Mouse (Mus musculus) liver, adult 2 months (tissue): ENCODE results near the gene Phf13. TPM values are rescaled to one million over a fixed set of nuclear protein-coding genes. Genes with fewer than 3 reads are reported as not detected.

Experiments
- DNase-seq: peaks from one replicate; pipeline ENCODE4 v3.0.0-alpha.2; 2011; ENCODE audit warnings: low read depth, low spot score; ENCODE audit errors: extremely low read depth
- H3K27ac ChIP-seq: fragments of 200-500 bp; replicated peaks from 2 replicates; pipeline ENCODE4 v1.5.1; 2012; ENCODE audit warnings: low read depth, mild to moderate bottlenecking, control low read depth, inconsistent platforms, low read length; ENCODE audit not compliant: insufficient read depth
- H3K27me3 ChIP-seq: fragments of 200-500 bp; 2 replicates; pipeline ENCODE4 v1.6.1; 2012; ENCODE audit warnings: mild to moderate bottlenecking, moderate library complexity, low read length, inconsistent platforms; ENCODE audit not compliant: control insufficient read depth, insufficient read depth
- H3K36me3 ChIP-seq: fragments of 200-500 bp; 2 replicates; pipeline ENCODE4 v1.6.1; 2012; ENCODE audit warnings: low read length, inconsistent platforms; ENCODE audit not compliant: control insufficient read depth, insufficient read depth
- H3K4me1 ChIP-seq: fragments of 200-500 bp; 2 replicates; pipeline ENCODE4 v1.6.1; 2011; ENCODE audit warnings: low read length; ENCODE audit not compliant: control insufficient read depth, insufficient read depth
- H3K4me3 ChIP-seq: fragments of 200-500 bp; 2 replicates; pipeline ENCODE4 v1.5.1; 2011; ENCODE audit warnings: low read depth, mild to moderate bottlenecking, control low read depth, low read length, moderate library complexity; ENCODE audit not compliant: insufficient read depth
- H3K79me2 ChIP-seq: fragments of 200-500 bp; 2 replicates; pipeline ENCODE4 v1.6.1; 2012; ENCODE audit warnings: inconsistent platforms, mild to moderate bottlenecking, low read length, moderate library complexity; ENCODE audit not compliant: control insufficient read depth, insufficient read depth
- H3K9ac ChIP-seq: fragments of 200-500 bp; 2 replicates; pipeline ENCODE4 v1.6.1; 2012; ENCODE audit warnings: low read depth, mild to moderate bottlenecking, control low read depth, inconsistent platforms, low read length
- CTCF ChIP-seq: fragments of 200-500 bp; IDR thresholded peaks from 2 replicates; pipeline ENCODE4 v1.5.1; 2011; ENCODE audit warnings: low read depth, low read length, control low read depth
- POLR2A ChIP-seq: fragments of 200-500 bp; IDR thresholded peaks from 2 replicates; pipeline ENCODE4 v1.6.1; 2011; ENCODE audit warnings: low read length, control low read depth; ENCODE audit not compliant: insufficient read depth; ENCODE audit errors: extremely low read depth
- WGBS: fragments of 180-500 bp; shearing (Covaris S2); methylation state at CpG from one replicate; pipeline ENCODE4 v1.1.7; 2018; 5-methylcytosine and 5-hydroxymethylcytosine counted together
- polyA plus RNA-seq: library from polyadenylated mRNA; depleted of rRNA; stranded (reverse); fragments of >200 nt; gene quantifications from 2 replicates; pipeline ENCODE4 v1.2.3, GENCODE M21; 2012
- total RNA-seq: library from RNA; depleted of rRNA; stranded (reverse); fragments of >200 nt; gene quantifications from 2 replicates; pipeline ENCODE4 v1.2.3, GENCODE M21; 2014

Phf13 gene
- total and polyA plus RNA-seq, 2 experiments, result 1.3 to 2.7 TPM

GRCm38 (mm10) chr4:151983560-151983959 is 12.5 kb downstream of the Phf13 start:
- no peak overlapping the region for H3K9ac ChIP-seq
- no peak for DNase-seq
- peaks cover 4% of the 10 kb centered on the region for H3K4me1 ChIP-seq

GRCm38 (mm10) chr4:151983043-151983442 is 13.0 kb downstream of the Phf13 start:
- WGBS, result 88% methylated on average over 17 of the region's 17 CpGs
- H3K27me3 ChIP-seq, result no peaks in the 10 kb centered on the region
- no peaks in the 10 kb centered on the region; the same call in 1 of the 2 replicates for H3K36me3 ChIP-seq
- H3K79me2 ChIP-seq, result peaks cover 2% of the 10 kb centered on the region; the same call in 1 of the 2 replicates
- no peak overlapping the region for H3K9ac ChIP-seq
- peaks cover 3% of the 10 kb centered on the region for H3K4me1 ChIP-seq
- TF ChIP-seq POLR2A (no peak), CTCF (no peak)
- H3K27ac ChIP-seq, result no peak overlapping the region
- DNase-seq, result no peak
- H3K4me3 ChIP-seq, result no peak overlapping the region

More at GRCm38 (mm10) chr4:151983560-151983959, 12.5 kb downstream of the Phf13 start:
- WGBS, result 59% methylated on average over 9 of the region's 9 CpGs
- no peaks in the 10 kb centered on the region for H3K27me3 ChIP-seq
- no peak overlapping the region for H3K4me3 ChIP-seq
- no peak overlapping the region for H3K27ac ChIP-seq
- H3K36me3 ChIP-seq, result no peaks in the 10 kb centered on the region; the same call in 1 of the 2 replicates
- peaks cover 8% of the 10 kb centered on the region; the same call in 1 of the 2 replicates for H3K79me2 ChIP-seq
- TF ChIP-seq POLR2A (no peak), CTCF (no peak)

DNA sequence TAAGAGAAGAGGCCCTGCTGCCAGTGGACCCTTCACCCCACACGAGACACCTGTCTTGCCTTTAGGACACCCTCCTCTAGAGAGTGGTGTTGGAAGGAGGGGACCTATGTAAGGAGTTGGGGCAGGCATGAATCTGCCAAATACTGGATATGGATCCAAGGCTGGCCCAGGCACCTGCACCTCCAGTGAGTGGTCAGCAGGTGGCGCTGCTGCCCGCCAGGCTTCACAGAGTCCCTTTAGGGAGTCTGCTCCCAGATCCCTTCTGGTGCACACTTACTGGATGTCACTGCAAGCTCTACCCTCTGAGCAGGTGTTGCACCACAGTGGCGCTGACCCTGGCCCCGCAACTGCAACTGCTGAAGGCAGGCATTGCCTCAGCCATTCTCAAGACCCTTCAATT is 14.7 kb downstream of the Phf13 start:
- Histone ChIP-seq H3K4me1 (no peaks in the 10 kb centered on the region), H3K27me3 (no peaks in the 10 kb centered on the region), H3K9ac (no peak overlapping the region), H3K27ac (no peak overlapping the region), H3K79me2 (no peaks in the 10 kb centered on the region), H3K4me3 (no peak overlapping the region), H3K36me3 (no peaks in the 10 kb centered on the region; the same call in 1 of the 2 replicates)
- TF ChIP-seq CTCF (peak; percentile 100), POLR2A (no peak)
- 8% methylated on average over 5 of the region's 5 CpGs for WGBS
- DNase-seq, result peak; percentile 47

- no peak overlapping the region for H3K27ac ChIP-seq
- no peak for DNase-seq
- TF ChIP-seq CTCF, result 0 out of 2 replicates have a peak, but pooled peaks have one; percentile 31
- TF ChIP-seq POLR2A, result no peak
- H3K4me1 ChIP-seq, result no peaks in the 10 kb centered on the region
- H3K4me3 ChIP-seq, result no peak overlapping the region
- H3K79me2 ChIP-seq, result no peaks in the 10 kb centered on the region
- no peak overlapping the region for H3K9ac ChIP-seq
- no peaks in the 10 kb centered on the region; the same call in 1 of the 2 replicates for H3K36me3 ChIP-seq
- no peaks in the 10 kb centered on the region for H3K27me3 ChIP-seq
- 81% methylated on average over 8 of the region's 8 CpGs for WGBS
Measured at GRCm38 (mm10) chr4:151980699-151981098, 15.4 kb downstream of the Phf13 start.

DNA sequence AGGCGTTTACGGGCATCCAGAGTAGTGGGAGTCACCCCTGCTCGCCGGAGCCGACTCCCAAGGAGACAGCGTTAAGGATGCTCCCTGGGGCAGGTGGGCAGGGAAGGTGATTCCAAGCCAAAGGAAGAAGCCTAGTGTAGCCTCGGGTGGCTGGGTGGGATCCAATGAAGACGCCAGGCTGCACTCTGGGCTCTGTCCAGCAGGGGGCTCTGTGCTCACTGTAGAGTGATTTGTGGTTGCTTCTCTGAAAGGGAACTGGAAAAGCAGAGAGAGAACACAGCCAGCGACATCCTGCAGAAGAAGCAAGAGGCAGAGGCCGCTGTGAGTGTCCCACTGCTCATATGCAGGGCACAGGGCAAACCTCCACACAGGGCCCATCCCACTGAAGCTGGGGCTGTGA is 18.3 kb downstream of the Phf13 start:
- no peaks in the 10 kb centered on the region for H3K79me2 ChIP-seq
- H3K36me3 ChIP-seq, result peaks cover 6% of the 10 kb centered on the region; the same call in 1 of the 2 replicates
- H3K27me3 ChIP-seq, result no peaks in the 10 kb centered on the region
- no peak overlapping the region for H3K9ac ChIP-seq
- WGBS, result 50% methylated on average over 10 of the region's 10 CpGs
- H3K4me3 ChIP-seq, result no peak overlapping the region
- peak; percentile 29 for DNase-seq
- H3K4me1 ChIP-seq, result no peaks in the 10 kb centered on the region
- no peak for TF ChIP-seq POLR2A
- peak; percentile 89 for TF ChIP-seq CTCF
- no peak overlapping the region for H3K27ac ChIP-seq

GRCm38 (mm10) chr4:151975441-151975840 is 20.6 kb downstream of the Phf13 start:
- Histone ChIP-seq H3K4me3 (no peak overlapping the region), H3K27ac (no peak overlapping the region), H3K79me2 (no peaks in the 10 kb centered on the region), H3K9ac (no peak overlapping the region), H3K27me3 (no peaks in the 10 kb centered on the region), H3K4me1 (no peaks in the 10 kb centered on the region), H3K36me3 (peaks cover 6% of the 10 kb centered on the region; the same call in 1 of the 2 replicates)
- peak; percentile 3; the same call in 1 of the 2 replicates for TF ChIP-seq CTCF
- no peak for TF ChIP-seq POLR2A
- 94% methylated on average over 3 of the region's 3 CpGs for WGBS
- no peak for DNase-seq
